Mouse (Mus musculus) lung, postnatal 0 days (tissue): ENCODE results near the gene Slc22a20. TPM values are rescaled to one million over a fixed set of nuclear protein-coding genes. Genes with fewer than 3 reads are reported as not detected.

Experiments
- ATAC-seq: fragments of 200-750 bp; cut with Nextera tagmentation; 2 replicates; pipeline ENCODE4 v1.8.0; 2017; ENCODE audit warnings: moderate library complexity
- DNase-seq: peaks from one replicate; pipeline ENCODE4 v3.0.0-alpha.2; 2016; ENCODE audit warnings: low spot score
- H3K27ac ChIP-seq: fragments of 300-500 bp; sonication (generic); 2 replicates; pipeline ENCODE4 v1.5.1; 2014; ENCODE audit warnings: antibody characterized with exemption, mild to moderate bottlenecking, low read length, mixed read lengths
- H3K27me3 ChIP-seq: fragments of 300-500 bp; sonication (generic); replicated peaks from 2 replicates; pipeline ENCODE4 v1.6.1; 2014; ENCODE audit warnings: low read length, mixed read lengths; ENCODE audit not compliant: insufficient read depth
- H3K36me3 ChIP-seq: fragments of 300-500 bp; sonication (generic); 2 replicates; pipeline ENCODE4 v1.6.1; 2014; ENCODE audit warnings: low read length, mixed read lengths; ENCODE audit not compliant: insufficient read depth
- H3K4me1 ChIP-seq: fragments of 300-500 bp; sonication (generic); 2 replicates; pipeline ENCODE4 v1.6.1; 2014; ENCODE audit warnings: antibody characterized with exemption, low read depth, low read length, mixed read lengths; ENCODE audit not compliant: insufficient read depth
- H3K4me2 ChIP-seq: fragments of 300-500 bp; sonication (generic); replicated peaks from 2 replicates; pipeline ENCODE4 v1.6.1; 2014; ENCODE audit warnings: low read depth, mild to moderate bottlenecking, low read length, moderate library complexity, mixed read lengths
- H3K4me3 ChIP-seq: fragments of 300-500 bp; sonication (generic); 2 replicates; pipeline ENCODE4 v1.5.1; 2014; ENCODE audit warnings: low read depth, low read length
- H3K9ac ChIP-seq: fragments of 300-500 bp; sonication (generic); replicated peaks from 2 replicates; pipeline ENCODE4 v1.6.1; 2014; ENCODE audit warnings: low read depth, mild to moderate bottlenecking
- H3K9me3 ChIP-seq: fragments of 300-500 bp; sonication (generic); 2 replicates; pipeline ENCODE4 v1.6.1; 2016; ENCODE audit warnings: low read length, mixed read lengths
- CTCF ChIP-seq: IDR thresholded peaks from 2 replicates; pipeline ENCODE4 v1.5.1; 2016; ENCODE audit warnings: antibody characterized with exemption, mild to moderate bottlenecking
- EP300 ChIP-seq: IDR thresholded peaks from 2 replicates; pipeline ENCODE4 v1.6.1; 2016; ENCODE audit warnings: antibody characterized with exemption, mild to moderate bottlenecking, control low read depth
- WGBS: fragments of 180-500 bp; shearing (Covaris S2); extraction: QIAGEN DNeasy Blood & Tissue Kit; methylation state at CpG from one replicate; pipeline ENCODE4 v1.1.7; 2014; 5-methylcytosine and 5-hydroxymethylcytosine counted together
- polyA plus RNA-seq: library from polyadenylated mRNA; unstranded; fragments of >200 nt; fragmentation: Nextera tagmentation; extraction: Ambion mirVana; gene quantifications from 2 replicates; pipeline ENCODE4 v1.2.1, GENCODE M21; 2015

The Slc22a20 gene
- polyA plus RNA-seq, 1 experiment from 2014 or later: not detected

- no peak overlapping the region for H3K27ac ChIP-seq
- peak overlapping the region; percentile 16; the same call in 1 of the 2 replicates for H3K4me3 ChIP-seq
- WGBS: 45% methylated on average over 28 of the region's 28 CpGs
- no peak overlapping the region for H3K9ac ChIP-seq
- H3K36me3 ChIP-seq: no peaks in the 10 kb centered on the region
- H3K9me3 ChIP-seq: no peaks in the 10 kb centered on the region
- ATAC-seq (peak; percentile 5; the same call in 1 of the 2 replicates), DNase-seq (peak; percentile 64)
- 0 out of 2 replicates have a peak, but pooled peaks cover 3% of the 10 kb centered on the region for H3K4me1 ChIP-seq
- TF ChIP-seq EP300: no peak
- no peak for TF ChIP-seq CTCF
- peak overlapping the region; percentile 39 for H3K4me2 ChIP-seq
- no peaks in the 10 kb centered on the region for H3K27me3 ChIP-seq
These were observed 30.0 kb downstream of the Slc22a20 start for GRCm38 (mm10) chr19:5955704-5956670.

- ATAC-seq (no peak), DNase-seq (no peak)
- Histone ChIP-seq H3K27me3 (no peaks in the 10 kb centered on the region), H3K9me3 (no peaks in the 10 kb centered on the region), H3K4me3 (no peak overlapping the region), H3K4me2 (no peak overlapping the region), H3K27ac (no peak overlapping the region), H3K9ac (no peak overlapping the region), H3K36me3 (no peaks in the 10 kb centered on the region), H3K4me1 (0 out of 2 replicates have a peak, but pooled peaks cover 3% of the 10 kb centered on the region)
- WGBS: 88% methylated on average over 10 of the region's 10 CpGs
- TF ChIP-seq EP300 (no peak), CTCF (no peak)
These were observed 31.0 kb downstream of the Slc22a20 start for GRCm38 (mm10) chr19:5954936-5955335.

GRCm38 (mm10) chr19:5954031-5954710 lies 31.8 kb downstream of the Slc22a20 start:
- Histone ChIP-seq H3K9me3 (no peaks in the 10 kb centered on the region), H3K4me1 (0 out of 2 replicates have a peak, but pooled peaks cover 3% of the 10 kb centered on the region), H3K4me2 (no peak overlapping the region), H3K4me3 (no peak overlapping the region), H3K9ac (no peak overlapping the region), H3K27me3 (no peaks in the 10 kb centered on the region), H3K27ac (no peak overlapping the region), H3K36me3 (0 out of 2 replicates have a peak, but pooled peaks cover 3% of the 10 kb centered on the region)
- TF ChIP-seq CTCF (no peak), EP300 (no peak)
- 86% methylated on average over 22 of the region's 22 CpGs for WGBS
- no peak for DNase-seq
- ATAC-seq: no peak

- no peak for ATAC-seq
- Histone ChIP-seq H3K27ac (peak overlapping the region; percentile 80), H3K27me3 (no peaks in the 10 kb centered on the region), H3K4me1 (0 out of 2 replicates have a peak, but pooled peaks cover 3% of the 10 kb centered on the region), H3K4me3 (no peak overlapping the region), H3K9ac (no peak overlapping the region), H3K4me2 (no peak overlapping the region), H3K9me3 (no peaks in the 10 kb centered on the region), H3K36me3 (0 out of 2 replicates have a peak, but pooled peaks cover 3% of the 10 kb centered on the region)
- no peak for TF ChIP-seq CTCF
- TF ChIP-seq EP300: no peak
- 87% methylated on average over 19 of the region's 19 CpGs for WGBS
- DNase-seq: no peak
These were observed 32.7 kb downstream of the Slc22a20 start for GRCm38 (mm10) chr19:5953201-5953770.

GRCm38 (mm10) chr19:5952071-5952691 lies 33.8 kb downstream of the Slc22a20 start:
- DNase-seq (peak; percentile 90), ATAC-seq (peak; percentile 86)
- Histone ChIP-seq H3K36me3 (0 out of 2 replicates have a peak, but pooled peaks cover 3% of the 10 kb centered on the region), H3K27me3 (no peaks in the 10 kb centered on the region), H3K27ac (peak overlapping the region; percentile 80), H3K9me3 (no peaks in the 10 kb centered on the region), H3K4me2 (no peak overlapping the region; the same call in 1 of the 2 replicates), H3K4me3 (no peak overlapping the region), H3K9ac (no peak overlapping the region), H3K4me1 (0 out of 2 replicates have a peak, but pooled peaks cover 3% of the 10 kb centered on the region)
- 57% methylated on average over 13 of the region's 13 CpGs for WGBS
- peak; percentile 98 for TF ChIP-seq EP300
- no peak for TF ChIP-seq CTCF
